50 mouse cellular contexts compared by ENCODE assay signal in genomic region chr8:11693972-11694371, GRCm38 (mm10). TPM values are rescaled to one million over a fixed set of nuclear protein-coding genes. Genes with fewer than 3 reads are reported as not detected.
"Had no signal": no experiment of that assay in that cellular context is flagged by ENCODE, and none has a peak within 500 bp of the region (broad histone marks: within the 10 kb centered on the region; RNA-seq: fewer than 3 reads in every experiment).

No protein-coding gene starts in this region.

- H3K27me3 ChIP-seq: heart, embryonic 12.5 days; heart, embryonic 15.5 days; hindbrain, embryonic 15.5 days; intestine, embryonic 15.5 days had no signal

- H3K4me1 ChIP-seq: hindbrain, embryonic 10.5 days; hindbrain, embryonic 12.5 days; hindbrain, embryonic 13.5 days; hindbrain, embryonic 15.5 days; intestine, embryonic 15.5 days; kidney, embryonic 15.5 days had no signal

- H3K27ac ChIP-seq: heart, embryonic 10.5 days; heart, embryonic 13.5 days; heart, embryonic 15.5 days; hindbrain, embryonic 10.5 days; hindbrain, embryonic 12.5 days; hindbrain, embryonic 13.5 days; hindbrain, embryonic 14.5 days; hindbrain, embryonic 15.5 days; hindbrain, postnatal 0 days; intestine, embryonic 15.5 days; kidney, embryonic 15.5 days; kidney, postnatal 0 days; layer of hippocampus, adult 2 months had no signal

- H3K9ac ChIP-seq: heart, embryonic 12.5 days; heart, embryonic 13.5 days; heart, embryonic 15.5 days; hindbrain, embryonic 12.5 days; hindbrain, embryonic 13.5 days; hindbrain, embryonic 14.5 days; hindbrain, embryonic 15.5 days; intestine, embryonic 15.5 days; kidney, embryonic 15.5 days had no signal

- DNase-seq: heart, postnatal 10 days; heart, postnatal 14 days; heart, postnatal 36 days; heart, postnatal 4 days; kidney, adult 11 months; kidney, adult 18-20 months; kidney, adult 2 months; kidney, adult 8-10 months; kidney, adult 9 months; kidney, postnatal 10 days; kidney, postnatal 14 days; kidney, postnatal 25 days; kidney, postnatal 4 days; layer of hippocampus, adult 9-11 months; layer of hippocampus, postnatal 36 days had no signal

- H3K4me2 ChIP-seq: heart, embryonic 11.5 days; heart, embryonic 12.5 days; heart, embryonic 13.5 days; heart, embryonic 15.5 days; hindbrain, embryonic 12.5 days; hindbrain, embryonic 13.5 days; hindbrain, embryonic 14.5 days; hindbrain, embryonic 15.5 days; intestine, embryonic 15.5 days; kidney, embryonic 15.5 days had no signal

- ATAC-seq: hindbrain, embryonic 16.5 days; hindbrain, postnatal 0 days; inflammation-experienced regulatory T-cells, adult 6 months; intestine, embryonic 15.5 days; intestine, embryonic 16.5 days; intestine, postnatal 0 days had no signal

- H3K4me3 ChIP-seq: heart, embryonic 10.5 days; heart, embryonic 12.5 days; heart, embryonic 13.5 days; heart, embryonic 15.5 days; hindbrain, embryonic 10.5 days; hindbrain, embryonic 12.5 days; hindbrain, embryonic 13.5 days; hindbrain, embryonic 15.5 days; intestine, embryonic 15.5 days; kidney, embryonic 15.5 days; layer of hippocampus, adult 2 months had no signal

- H3K36me3 ChIP-seq: heart, embryonic 10.5 days; heart, embryonic 12.5 days; heart, embryonic 13.5 days; heart, embryonic 15.5 days; hindbrain, embryonic 10.5 days; hindbrain, embryonic 12.5 days; hindbrain, embryonic 13.5 days; hindbrain, embryonic 15.5 days; intestine, embryonic 15.5 days; kidney, embryonic 15.5 days had no signal

- H3K9me3 ChIP-seq: heart, embryonic 10.5 days; heart, embryonic 12.5 days; heart, embryonic 13.5 days; heart, embryonic 15.5 days; hindbrain, embryonic 10.5 days; hindbrain, embryonic 12.5 days; hindbrain, embryonic 13.5 days; hindbrain, embryonic 15.5 days; intestine, embryonic 15.5 days; kidney, embryonic 15.5 days had no signal

RNA-seq across cellular contexts. Expression of gene 1700016D06Rik, which starts 6.9 kb away (rescaled TPM):
- total RNA-seq: heart, adult 8-10 months; heart, postnatal 10 days; heart, postnatal 14 days; heart, postnatal 25 days; heart, postnatal 36 days; heart, postnatal 4 days; hematopoietic stem cell, adult 5-6 weeks; hindbrain, postnatal 0 days; layer of hippocampus, adult 18-20 months; layer of hippocampus, adult 2 months; layer of hippocampus, adult 8-10 months; layer of hippocampus, postnatal 10 days; layer of hippocampus, postnatal 14 days; layer of hippocampus, postnatal 25 days; layer of hippocampus, postnatal 36 days had no signal
- polyA plus RNA-seq: heart, embryonic 10.5 days; heart, embryonic 11.5 days; heart, embryonic 12.5 days; heart, embryonic 13.5 days; heart, embryonic 14.5 days; heart, embryonic 15.5 days; heart, embryonic 16.5 days; heart, postnatal 0 days; hindbrain, embryonic 11.5 days; hindbrain, embryonic 12.5 days; hindbrain, embryonic 13.5 days; hindbrain, embryonic 14.5 days; hindbrain, embryonic 15.5 days; hindbrain, embryonic 16.5 days; hindbrain, postnatal 0 days; inflammation-experienced regulatory T-cells, adult 6 months; intestine, embryonic 14.5 days; intestine, embryonic 15.5 days; intestine, embryonic 16.5 days; intestine, postnatal 0 days; kidney, adult 2 months; kidney, embryonic 14.5 days; kidney, embryonic 15.5 days; kidney, embryonic 16.5 days; kidney, postnatal 0 days; large intestine, adult 2 months had no signal
